In the genomic region with DNA sequence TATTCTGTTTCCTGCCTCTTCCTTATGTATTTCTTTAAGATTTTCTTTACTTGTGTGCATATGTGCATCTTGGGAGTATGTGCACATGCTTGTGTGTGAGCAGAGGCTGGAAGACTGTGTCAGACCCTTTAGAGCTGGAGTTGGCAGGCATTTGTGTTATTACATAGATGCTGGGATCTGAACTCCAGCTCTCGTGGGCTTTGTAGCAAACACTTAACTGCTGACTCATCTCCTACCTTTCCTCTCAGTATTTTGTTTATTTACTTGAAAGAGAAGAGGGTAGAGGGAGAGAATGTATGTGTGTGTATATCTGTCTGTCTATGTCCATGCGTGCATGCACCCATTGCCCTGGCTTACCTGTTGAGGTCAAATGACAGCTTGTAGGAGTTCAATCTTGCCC, we compare ENCODE assay signal across 29 mouse cellular contexts. TPM values are rescaled to one million over a fixed set of nuclear protein-coding genes. Genes with fewer than 3 reads are reported as not detected.
DNase-seq lines count a peak whose midpoint lies in the region; ATAC-seq and TF ChIP-seq lines count a peak whose summit lies in the region.
"Had no signal": no experiment of that assay in that cellular context is flagged by ENCODE, and none has a peak within 500 bp of the region (broad histone marks: within the 10 kb centered on the region; RNA-seq: fewer than 3 reads in every experiment).

No protein-coding gene starts in this region.

- no peak overlapping the region for H3K4me3 ChIP-seq in heart, embryonic 13.5 days
- peak overlapping the region; percentile 11 for H3K4me3 ChIP-seq in megakaryocyte, embryonic 14.5 days (replicated peaks)
- no peak overlapping the region for H3K4me3 ChIP-seq in myocyte
- H3K4me3 ChIP-seq in hindbrain, embryonic 16.5 days (ENCODE audit: low read length) = no peak overlapping the region
- H3K4me3 ChIP-seq: forebrain, embryonic 12.5 days; hindbrain, embryonic 15.5 days; limb, embryonic 12.5 days; liver, embryonic 13.5 days; midbrain, embryonic 12.5 days; neural tube, embryonic 15.5 days had no signal

- H3K79me2 ChIP-seq in myocyte (ENCODE audit: control insufficient read depth, insufficient read depth) = peaks cover 100% of the 10 kb centered on the region

- no peaks in the 10 kb centered on the region for H3K36me3 ChIP-seq in heart, embryonic 13.5 days
- H3K36me3 ChIP-seq in megakaryocyte, embryonic 14.5 days (replicated peaks; ENCODE audit: low read length) = peaks cover 6% of the 10 kb centered on the region
- no peaks in the 10 kb centered on the region for H3K36me3 ChIP-seq in myocyte (ENCODE audit: control insufficient read depth, insufficient read depth)
- no peaks in the 10 kb centered on the region for H3K36me3 ChIP-seq in hindbrain, embryonic 16.5 days (ENCODE audit: control insufficient read depth, insufficient read depth, low read length)
- H3K36me3 ChIP-seq: forebrain, embryonic 12.5 days; hindbrain, embryonic 15.5 days; limb, embryonic 12.5 days; liver, embryonic 13.5 days; midbrain, embryonic 12.5 days; neural tube, embryonic 15.5 days had no signal

- ATAC-seq in heart, embryonic 13.5 days (ENCODE audit: extremely low read depth, insufficient number of reproducible peaks, low FRiP score, low TSS enrichment) = no peak
- no peak for ATAC-seq in megakaryocyte, adult 5-6 weeks (ENCODE audit: poor library complexity, severe bottlenecking)
- ATAC-seq in hindbrain, embryonic 16.5 days = no peak
- ATAC-seq: activated CD4-positive, CD25-positive, alpha-beta regulatory T cell, adult 4 months; intestine, embryonic 16.5 days had no signal

- WGBS in heart, embryonic 13.5 days = 72% methylated on average over 2 of the region's 2 CpGs
- WGBS in hindbrain, embryonic 16.5 days = 85% methylated on average over 2 of the region's 2 CpGs

- H3K27me3 ChIP-seq in heart, embryonic 13.5 days (replicated peaks) = no peaks in the 10 kb centered on the region
- no peaks in the 10 kb centered on the region for H3K27me3 ChIP-seq in megakaryocyte, embryonic 14.5 days (replicated peaks)
- no peaks in the 10 kb centered on the region for H3K27me3 ChIP-seq in myocyte (ENCODE audit: control insufficient read depth, insufficient read depth, insufficient read length)
- H3K27me3 ChIP-seq in hindbrain, embryonic 16.5 days (replicated peaks; ENCODE audit: control insufficient read depth, insufficient read depth, low read length) = no peaks in the 10 kb centered on the region
- H3K27me3 ChIP-seq: forebrain, embryonic 12.5 days; hindbrain, embryonic 15.5 days; limb, embryonic 12.5 days; liver, embryonic 13.5 days; midbrain, embryonic 12.5 days; neural tube, embryonic 15.5 days had no signal

- H3K9ac ChIP-seq in heart, embryonic 13.5 days = peak overlapping the region; percentile 24; the same call in 1 of the 2 replicates
- H3K9ac ChIP-seq in hindbrain, embryonic 16.5 days (ENCODE audit: low read depth, low read length) = no peak overlapping the region
- H3K9ac ChIP-seq: forebrain, embryonic 12.5 days; hindbrain, embryonic 15.5 days; limb, embryonic 12.5 days; liver, embryonic 13.5 days; lung, embryonic 14.5 days; midbrain, embryonic 12.5 days; neural tube, embryonic 15.5 days had no signal

- no peaks in the 10 kb centered on the region for H3K9me3 ChIP-seq in heart, embryonic 13.5 days
- H3K9me3 ChIP-seq in megakaryocyte, embryonic 14.5 days = no peaks in the 10 kb centered on the region
- H3K9me3 ChIP-seq in hindbrain, embryonic 16.5 days (ENCODE audit: control insufficient read depth, low read length) = no peaks in the 10 kb centered on the region
- H3K9me3 ChIP-seq: forebrain, embryonic 12.5 days; hindbrain, embryonic 15.5 days; limb, embryonic 12.5 days; liver, embryonic 13.5 days; midbrain, embryonic 12.5 days; neural tube, embryonic 15.5 days had no signal

- no peak overlapping the region for H3K4me2 ChIP-seq in heart, embryonic 13.5 days
- peak overlapping the region; percentile 10 for H3K4me2 ChIP-seq in myocyte (ENCODE audit: low read depth)
- no peak overlapping the region for H3K4me2 ChIP-seq in hindbrain, embryonic 16.5 days (ENCODE audit: low read length)
- H3K4me2 ChIP-seq: forebrain, embryonic 12.5 days; heart, embryonic 11.5 days; hindbrain, embryonic 15.5 days; limb, embryonic 12.5 days; liver, embryonic 13.5 days; lung, embryonic 14.5 days; midbrain, embryonic 12.5 days; neural tube, embryonic 15.5 days had no signal

- H3ac ChIP-seq in myocyte (ENCODE audit: control insufficient read depth, insufficient read length) = no peak overlapping the region

- no peak for DNase-seq in heart, adult 9 months (ENCODE audit: low spot score in 2 of 2)
- DNase-seq in urinary bladder, adult 2 months (ENCODE audit: low spot score) = no peak
- DNase-seq: adrenal gland, adult 2 months; adrenal gland, postnatal 36 days; cerebellum, adult 2 months; cerebellum, postnatal 14 days; gastrocnemius, postnatal 25 days; heart, adult 11 months; heart, postnatal 4 days; kidney, adult 8-10 months; liver, embryonic 13.5 days; lung, embryonic 14.5 days; retina, postnatal 1 day; right cerebral cortex, postnatal 14 days; thymus, postnatal 14 days had no signal

- H3K27ac ChIP-seq in heart, embryonic 13.5 days (replicated peaks) = no peak overlapping the region
- H3K27ac ChIP-seq in hindbrain, embryonic 16.5 days (ENCODE audit: low read depth, low read length) = no peak overlapping the region
- H3K27ac ChIP-seq: forebrain, embryonic 12.5 days; hindbrain, embryonic 15.5 days; kidney, postnatal 0 days; limb, embryonic 12.5 days; liver, embryonic 13.5 days; midbrain, embryonic 12.5 days; neural tube, embryonic 15.5 days had no signal

- no peak for TF ChIP-seq POLR2A in myocyte (IDR thresholded peaks at IDR 0.05; ENCODE audit: insufficient read length, low read depth)

- H3K4me1 ChIP-seq in heart, embryonic 13.5 days = peaks cover 48% of the 10 kb centered on the region
- H3K4me1 ChIP-seq in megakaryocyte, embryonic 14.5 days = peaks cover 54% of the 10 kb centered on the region
- H3K4me1 ChIP-seq in hindbrain, embryonic 16.5 days (ENCODE audit: control insufficient read depth, insufficient read depth, low read depth, low read length) = peaks cover 8% of the 10 kb centered on the region

TF ChIP-seq in myocyte, 11 proteins besides CTCF, POLR2A, EP300 and RAD21:
- TF ChIP-seq MAX (IDR thresholded peaks at IDR 0.05; ENCODE audit: low read depth) (no peak), TCF12 (IDR thresholded peaks at IDR 0.05; ENCODE audit: insufficient read depth, poor library complexity, severe bottlenecking) (no peak), MYOG (IDR thresholded peaks at IDR 0.05; ENCODE audit: control insufficient read depth in 1 of 3, insufficient read depth in 1 of 3, insufficient read length in 2 of 3, low read depth in 2 of 3) (no peak), CEBPB (IDR thresholded peaks at IDR 0.05; ENCODE audit: insufficient read depth, poor library complexity, severe bottlenecking) (no peak), E2F4 (IDR thresholded peaks at IDR 0.05; ENCODE audit: insufficient read depth) (no peak), SRF (IDR thresholded peaks at IDR 0.05; ENCODE audit: control insufficient read depth, insufficient read length, low read depth) (no peak), REST (IDR thresholded peaks at IDR 0.05; ENCODE audit: insufficient read depth, insufficient read length) (no peak), POLR2AphosphoS2 (IDR thresholded peaks at IDR 0.05; ENCODE audit: insufficient read length, low read depth) (no peak), USF1 (IDR thresholded peaks at IDR 0.05; ENCODE audit: low read depth) (no peak), MYOD1 (IDR thresholded peaks at IDR 0.05; ENCODE audit: control insufficient read depth in 1 of 3, insufficient read length in 2 of 3, low read depth in 2 of 3) (no peak), TCF3 (IDR thresholded peaks at IDR 0.05; ENCODE audit: insufficient read length, low read depth) (no peak)

RNA-seq across cellular contexts. Expression of a gene that starts 22.6 kb away (rescaled TPM):
- polyA plus RNA-seq in heart, embryonic 13.5 days (2015; fragmentation: Nextera tagmentation; extraction: Ambion mirVana) = 36.6 and 36.9 TPM in 2 replicates
- polyA plus RNA-seq in megakaryocyte, embryonic 14.5 days (2012; ENCODE audit: insufficient read depth, low replicate concordance) = 0.32 and 0.62 TPM in 2 replicates
- total RNA-seq in megakaryocyte, adult 5-6 weeks (2015) = 53.3 TPM in 2 replicates
- 24.4 and 24.9 TPM in 2 replicates for total RNA-seq in megakaryocyte, adult 5-6 weeks (2017)
- 7.9 TPM for polyA plus RNA-seq in myocyte (2012; fragmentation: generic; extraction: Trizol)
- 19.4 and 21.4 TPM in 2 replicates for polyA plus RNA-seq in urinary bladder, adult 2 months (2012; rRNA removed)
- 47.2 and 47.5 TPM in 2 replicates for polyA plus RNA-seq in hindbrain, embryonic 16.5 days (2015; fragmentation: Nextera tagmentation; extraction: Ambion mirVana)
